Mouse (Mus musculus) urinary bladder, postnatal 10 days (tissue): Measurements from ENCODE around the gene Ppard.

ENCODE experiments used
- DNase-seq: peaks from one replicate; pipeline ENCODE4 v3.0.0; 2022; ENCODE audit warnings: low spot score

Gene Ppard

GRCm38 (mm10) chr17:28223561-28224391, 8.7 kb upstream of the Ppard start:
- DNase-seq: peak; percentile 73

DNA sequence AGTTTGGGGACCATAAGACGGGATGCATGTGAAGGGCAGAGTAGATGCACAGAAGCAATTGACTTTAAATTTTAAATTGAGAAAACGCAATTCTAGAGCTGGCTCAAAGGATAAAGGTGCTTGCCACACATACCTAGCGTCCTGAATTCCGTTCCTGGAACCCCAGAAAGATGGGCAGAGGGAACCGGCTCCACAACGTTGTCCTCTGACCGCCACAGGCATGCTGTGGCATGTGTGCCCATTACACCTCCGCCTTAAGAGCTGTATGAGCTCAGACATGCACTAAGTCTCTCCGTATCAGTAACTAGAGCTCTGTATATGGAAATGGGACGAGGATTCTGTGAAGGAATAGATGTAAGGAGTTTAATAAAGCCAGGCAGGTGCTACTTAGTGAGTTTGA, 7.9 kb upstream of the Ppard start:
- no peak for DNase-seq

DNA sequence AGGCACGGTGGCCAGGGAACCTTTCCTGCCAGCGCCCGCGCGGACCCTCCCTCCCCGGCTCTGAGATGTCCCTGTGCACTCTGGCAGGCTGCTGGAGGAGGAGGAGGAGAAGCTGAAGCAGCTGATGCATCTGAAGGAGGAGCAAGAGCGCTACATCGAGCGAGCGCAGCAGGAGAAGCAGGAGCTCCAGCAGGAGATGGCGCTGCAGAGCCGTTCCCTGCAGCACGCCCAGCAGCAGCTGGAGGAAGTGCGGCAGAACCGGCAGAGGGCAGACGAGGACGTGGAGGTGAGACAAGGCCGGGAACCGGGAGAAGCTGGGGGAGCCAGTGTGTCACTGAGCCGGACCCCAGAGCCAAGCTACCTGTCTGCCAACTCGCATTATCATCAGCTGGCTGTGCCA, 6.5 kb upstream of the Ppard start:
- peak; percentile 63 for DNase-seq

DNA sequence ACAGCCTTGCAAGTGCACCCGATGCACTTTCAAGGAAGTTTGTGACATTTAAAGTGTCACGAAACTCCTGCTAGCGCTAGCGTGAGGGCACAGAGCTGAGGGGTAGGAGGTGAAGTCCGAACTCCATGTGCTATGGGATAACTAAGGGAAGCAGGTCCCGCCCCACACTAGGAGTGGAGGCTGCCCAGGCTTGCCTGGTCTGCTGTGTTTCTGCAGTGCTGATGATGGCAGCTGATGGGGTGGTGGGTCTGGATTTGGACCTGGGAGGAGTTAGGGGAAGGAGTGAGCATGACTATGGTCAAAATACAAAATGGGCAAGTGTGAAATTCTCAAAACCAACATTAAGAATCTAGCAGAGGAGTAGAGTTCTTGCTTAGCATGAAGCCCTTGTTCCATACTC, 2.0 kb upstream of the Ppard start:
- no peak for DNase-seq

GRCm38 (mm10) chr17:28231026-28231736, 1.3 kb upstream of the Ppard start:
- DNase-seq: no peak

DNA sequence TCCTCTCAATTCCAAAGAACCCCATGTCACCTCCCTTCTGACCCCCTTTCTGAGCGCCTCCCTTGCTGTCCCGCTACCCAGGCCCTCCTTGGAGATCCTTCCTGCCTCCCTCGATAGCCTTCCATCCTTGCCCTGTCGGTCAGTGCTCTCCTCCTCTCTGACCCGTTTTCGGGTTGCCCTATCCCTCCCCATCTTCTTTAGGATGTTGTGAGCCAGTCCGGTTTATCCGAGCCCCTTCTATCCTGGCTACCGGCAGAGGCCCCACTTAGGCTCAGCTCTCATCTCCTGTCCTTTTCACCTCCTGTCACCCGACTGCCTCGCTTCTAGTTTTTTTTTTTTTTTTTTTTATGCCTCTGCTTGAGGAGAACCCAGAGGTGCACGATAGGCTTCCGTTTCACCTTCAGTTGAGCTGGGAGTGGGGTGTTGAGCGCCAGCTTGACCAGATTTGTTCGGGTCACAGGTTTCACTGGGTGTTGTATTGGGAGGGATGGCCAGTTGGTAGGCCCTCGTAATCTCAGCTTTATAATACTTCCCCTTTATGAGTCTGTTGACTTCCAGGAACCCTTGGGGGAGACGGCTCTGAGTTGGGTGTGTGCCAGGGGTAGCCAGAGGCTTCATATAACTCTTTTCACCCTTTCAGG, 711 bp downstream of the Ppard start:
- no peak for DNase-seq

DNA sequence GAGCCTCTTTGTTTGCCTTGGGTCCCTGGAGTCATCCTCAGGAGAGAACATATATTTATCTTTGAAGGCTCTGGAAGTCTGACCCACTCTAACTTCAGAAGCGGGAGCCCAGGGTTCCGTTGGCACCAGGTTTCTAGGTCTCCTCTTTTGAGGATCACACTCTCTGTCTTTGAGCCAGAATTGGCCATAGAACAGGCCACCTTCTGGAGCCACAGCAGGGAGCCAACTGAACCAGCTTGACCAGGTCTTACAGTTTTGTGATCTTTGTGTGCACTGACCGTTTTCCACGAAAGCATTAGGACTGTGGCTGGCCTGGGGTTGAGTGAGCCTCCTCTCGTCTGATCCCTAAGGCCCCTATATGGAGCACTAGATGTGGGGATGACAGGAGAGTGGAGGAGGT, 2.1 kb downstream of the Ppard start:
- no peak for DNase-seq

DNA sequence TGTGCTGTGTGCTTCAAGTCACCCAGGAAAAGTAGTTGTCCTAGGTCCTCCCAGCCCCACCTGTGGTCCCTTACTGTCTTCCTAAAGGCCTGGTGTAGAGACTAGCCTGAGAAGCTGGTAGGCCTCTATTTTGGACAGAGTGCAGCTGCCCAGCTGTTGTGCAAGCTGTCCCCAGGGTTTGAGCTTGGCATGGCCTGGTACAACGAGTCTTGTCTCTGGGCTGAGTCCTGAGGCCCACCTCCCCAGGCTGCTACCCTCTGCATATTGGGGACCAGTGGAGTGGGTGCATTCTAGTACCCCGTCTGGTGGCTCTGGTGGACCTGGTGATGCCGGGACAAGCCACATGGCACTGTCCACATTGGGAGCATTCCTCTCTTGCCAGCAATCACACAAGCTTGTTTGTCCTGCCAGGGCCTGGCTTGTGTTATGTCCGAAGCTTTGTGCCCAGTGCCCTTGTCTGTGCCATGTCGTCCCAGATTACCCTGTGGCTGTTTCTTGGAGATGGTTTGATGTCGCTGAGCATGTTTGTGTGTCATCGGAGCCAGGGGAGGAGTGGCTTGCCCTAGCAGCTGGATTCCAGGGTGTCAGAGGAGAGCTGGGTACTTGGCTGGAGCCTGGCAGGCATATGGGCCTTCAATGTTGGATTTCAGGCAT, 3.6 kb downstream of the Ppard start:
- no peak for DNase-seq

DNA sequence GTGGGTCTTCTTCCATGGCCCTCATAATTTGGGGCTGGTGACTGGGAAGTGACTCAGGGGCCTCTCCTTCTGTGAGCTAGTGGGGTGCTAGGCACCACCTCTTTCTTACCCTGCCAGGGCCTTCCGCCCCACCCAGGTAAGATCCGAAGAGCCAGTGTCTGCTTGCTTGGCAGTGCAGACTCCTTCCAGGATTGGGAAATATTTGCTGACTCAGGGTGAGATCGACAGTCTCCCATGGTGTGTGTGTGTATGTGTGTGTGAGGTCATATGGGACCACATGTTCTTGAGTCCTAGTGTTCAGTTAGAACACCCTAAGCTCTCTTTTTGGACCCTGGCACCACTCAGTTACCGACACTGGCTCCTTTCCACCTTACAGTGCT, 4.1 kb downstream of the Ppard start:
- no peak for DNase-seq

DNA sequence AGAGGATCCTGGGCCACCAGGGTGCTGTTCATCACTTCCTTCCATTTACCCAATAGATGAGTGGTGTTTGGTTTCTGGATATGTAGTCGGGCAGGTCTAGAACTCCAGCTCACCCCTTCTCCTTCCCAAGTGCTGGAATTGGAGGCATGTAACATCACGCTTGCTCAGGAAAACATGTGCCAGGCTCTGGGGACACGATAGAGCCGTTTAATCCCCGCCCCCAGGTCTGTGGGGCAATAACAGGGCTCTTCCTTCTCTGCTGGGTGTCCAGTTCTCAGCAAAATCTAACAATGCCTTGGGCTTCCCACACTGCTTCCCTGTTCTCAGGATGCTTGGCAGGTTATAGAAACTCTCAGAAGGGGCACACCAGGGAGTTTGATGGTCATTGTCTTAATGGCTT, 4.9 kb downstream of the Ppard start:
- DNase-seq: no peak

- no peak for DNase-seq
These were observed 5.4 kb downstream of the Ppard start for GRCm38 (mm10) chr17:28237874-28238273.

DNA sequence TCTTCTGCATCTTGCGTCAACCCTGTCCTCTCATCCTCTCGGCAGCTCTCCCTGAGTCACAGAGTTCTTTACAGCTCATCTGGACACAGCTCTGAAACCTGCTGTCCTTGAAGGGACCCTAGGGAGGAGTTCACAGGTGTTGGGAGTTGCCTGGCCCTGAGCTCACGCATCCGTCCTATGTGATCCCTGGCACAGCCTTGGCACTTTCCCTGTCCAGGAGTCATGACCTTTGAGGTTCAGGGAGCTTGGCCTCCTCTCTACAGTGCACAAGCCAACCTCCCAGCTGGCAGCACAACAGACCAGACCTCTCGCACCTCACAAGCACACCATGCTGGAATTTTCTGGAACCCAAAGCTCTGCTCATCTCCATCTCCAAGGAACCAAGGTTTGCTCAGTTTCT, 8.3 kb downstream of the Ppard start:
- DNase-seq: no peak

GRCm38 (mm10) chr17:28242296-28242695, 9.8 kb downstream of the Ppard start:
- no peak for DNase-seq

- no peak for DNase-seq
These were observed 11.7 kb downstream of the Ppard start for GRCm38 (mm10) chr17:28244214-28244613.

- DNase-seq: no peak
These were observed 12.2 kb downstream of the Ppard start for GRCm38 (mm10) chr17:28244714-28245113.

GRCm38 (mm10) chr17:28246640-28247039, 14.1 kb downstream of the Ppard start:
- no peak for DNase-seq

DNA sequence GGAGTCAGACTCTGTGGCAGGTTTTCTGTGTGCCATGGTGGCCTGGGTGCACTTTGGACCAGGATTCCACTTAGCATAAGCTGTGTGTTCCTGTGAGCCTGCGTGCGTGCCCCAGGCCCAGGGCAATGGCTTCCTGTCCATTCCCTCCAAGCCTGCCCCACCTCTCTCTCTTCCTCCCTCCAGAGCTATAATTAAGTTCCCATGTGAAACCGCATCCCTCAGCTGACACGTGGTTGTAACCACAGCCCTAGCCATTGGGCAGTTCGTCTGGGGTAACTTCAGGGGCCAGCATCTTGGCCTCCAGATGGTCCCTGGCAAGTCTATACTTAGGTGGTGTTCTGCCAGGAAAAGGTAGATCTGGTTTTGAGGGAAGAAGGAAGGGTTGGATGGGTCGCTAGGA, 15.1 kb downstream of the Ppard start:
- DNase-seq: no peak

- DNase-seq: no peak
These were observed 16.6 kb downstream of the Ppard start for GRCm38 (mm10) chr17:28249062-28249461.

- DNase-seq: no peak
These were observed 19.2 kb downstream of the Ppard start for GRCm38 (mm10) chr17:28251579-28252280.

DNA sequence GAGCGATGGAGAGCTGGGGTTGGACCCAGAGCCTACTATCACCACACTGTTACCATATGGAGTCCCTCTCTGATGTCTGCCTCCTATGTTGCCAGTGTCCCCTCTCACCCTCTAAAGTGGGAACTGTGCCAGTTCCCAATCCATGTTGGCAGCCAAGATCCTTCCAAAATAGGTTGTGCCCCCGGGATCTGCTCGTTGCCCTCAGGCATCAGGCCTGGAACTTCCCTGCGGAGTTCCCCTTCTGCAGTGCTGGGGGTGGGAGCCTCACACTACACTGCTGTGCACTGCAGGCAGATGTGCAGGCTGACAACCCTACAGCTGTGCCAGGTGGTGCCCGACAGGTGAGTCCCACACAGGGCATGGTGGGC, 19.8 kb downstream of the Ppard start:
- DNase-seq: no peak

GRCm38 (mm10) chr17:28253216-28253615, 20.7 kb downstream of the Ppard start:
- DNase-seq: no peak

DNA sequence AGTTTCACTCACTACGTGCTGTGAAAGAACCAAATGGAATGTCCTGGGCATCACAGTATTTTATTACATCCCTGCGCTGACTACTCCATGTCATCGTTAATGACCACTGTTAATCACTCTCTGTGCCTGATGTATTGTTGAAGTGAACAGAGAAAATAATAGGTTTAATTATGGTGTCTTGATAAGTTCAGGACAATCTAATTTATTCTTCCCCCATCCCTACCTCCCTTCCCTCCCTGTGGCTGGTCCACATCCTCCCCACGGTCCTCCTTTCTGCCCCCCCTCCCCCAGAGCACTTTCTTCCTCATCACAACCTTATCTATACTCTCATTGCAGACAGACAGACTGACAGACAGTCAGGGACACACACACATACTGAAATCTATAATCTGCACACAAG, 22.3 kb downstream of the Ppard start:
- DNase-seq: no peak
